Mouse (Mus musculus): Measurements from ENCODE around the gene Plppr3.
"Not testable (repeated sequence)": the region's sequence is repeated elsewhere in the genome, so short reads cannot be mapped to it uniquely, and the experiment has no call there.

The Plppr3 gene

DNA sequence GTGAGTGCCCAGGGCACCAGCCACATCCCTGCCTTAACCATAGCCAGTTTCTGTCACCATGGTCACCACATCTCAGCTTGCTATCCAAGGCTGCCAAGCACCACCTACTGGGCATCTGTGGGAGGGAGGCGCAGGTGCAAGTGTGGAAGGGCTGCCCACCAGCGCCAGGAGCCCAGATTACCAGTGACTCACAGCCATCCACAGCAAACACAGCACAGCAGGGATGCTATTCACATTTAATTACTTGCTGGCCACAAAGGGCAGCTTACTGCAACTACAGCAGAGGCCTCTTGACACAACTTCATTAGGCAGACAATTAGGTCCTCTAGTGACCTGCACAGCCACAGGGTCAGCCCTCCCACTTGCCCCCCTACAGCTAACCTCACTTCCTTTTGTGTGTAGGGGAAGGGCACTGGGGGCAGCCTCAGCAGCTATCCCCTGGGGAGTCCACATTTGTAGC is 26.5 kb upstream of the Plppr3 start:
- no peak for DNase-seq (ENCODE audit: low read depth, low spot score)

- DNase-seq (ENCODE audit: low read depth, low spot score): no peak
Observed at GRCm38 (mm10) chr10:79897316-79898245, 23.1 kb upstream of the Plppr3 start.

- DNase-seq (ENCODE audit: low read depth, low spot score): no peak
Observed at GRCm38 (mm10) chr10:79896814-79897213, 22.4 kb upstream of the Plppr3 start.

DNA sequence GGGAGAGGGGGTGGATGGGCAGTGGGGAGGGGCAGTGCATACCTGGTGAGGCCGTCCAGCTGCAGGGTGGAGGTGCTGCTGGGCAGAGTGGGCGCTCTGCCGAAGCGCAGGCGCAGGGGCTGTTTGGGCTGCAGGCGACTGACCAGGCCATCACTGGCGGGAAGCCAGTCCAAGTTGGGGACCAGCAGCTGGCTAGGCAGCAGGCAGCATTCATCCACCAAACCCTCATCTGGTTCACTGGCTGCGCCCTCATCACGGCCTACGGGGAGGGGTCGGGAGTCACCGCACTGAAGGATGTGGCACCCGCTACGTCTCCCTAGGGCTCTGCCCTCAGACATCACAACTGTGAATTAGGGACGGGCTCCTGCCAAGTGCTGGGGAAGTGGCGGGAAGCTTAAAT is 21.9 kb upstream of the Plppr3 start:
- DNase-seq (ENCODE audit: low read depth, low spot score): no peak

- peak; percentile 66 for DNase-seq (ENCODE audit: low read depth, low spot score)
Observed at GRCm38 (mm10) chr10:79892451-79893118, 18.2 kb upstream of the Plppr3 start.

- no peak for DNase-seq (ENCODE audit: low read depth, low spot score)
Observed at GRCm38 (mm10) chr10:79890670-79891069, 16.2 kb upstream of the Plppr3 start, which contains the start of gene Cfd. TSS of gene Cfd (plus strand) at chr10:79890853.

- no peak for DNase-seq (ENCODE audit: low read depth, low spot score)
Observed at GRCm38 (mm10) chr10:79889386-79889785, 15.0 kb upstream of the Plppr3 start.

DNA sequence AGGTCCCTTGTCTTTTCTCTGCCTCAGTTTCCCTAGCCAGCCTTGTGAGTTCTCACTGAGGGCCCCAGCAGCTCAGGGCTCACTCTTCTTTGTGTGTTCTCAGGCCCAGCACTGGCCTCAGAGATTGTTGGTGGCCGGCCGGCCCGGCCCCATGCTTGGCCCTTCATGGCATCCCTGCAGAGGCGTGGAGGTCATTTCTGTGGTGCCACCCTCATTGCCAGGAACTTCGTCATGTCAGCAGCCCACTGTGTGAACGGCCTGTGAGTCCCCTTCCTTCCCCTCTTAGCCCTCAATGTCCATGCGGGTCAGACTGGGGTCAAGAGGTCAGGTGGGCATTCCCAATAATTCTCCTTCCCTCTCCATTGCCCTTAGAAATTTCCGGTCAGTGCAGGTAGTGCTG is 12.2 kb upstream of the Plppr3 start:
- no peak for DNase-seq (ENCODE audit: low read depth, low spot score)

DNA sequence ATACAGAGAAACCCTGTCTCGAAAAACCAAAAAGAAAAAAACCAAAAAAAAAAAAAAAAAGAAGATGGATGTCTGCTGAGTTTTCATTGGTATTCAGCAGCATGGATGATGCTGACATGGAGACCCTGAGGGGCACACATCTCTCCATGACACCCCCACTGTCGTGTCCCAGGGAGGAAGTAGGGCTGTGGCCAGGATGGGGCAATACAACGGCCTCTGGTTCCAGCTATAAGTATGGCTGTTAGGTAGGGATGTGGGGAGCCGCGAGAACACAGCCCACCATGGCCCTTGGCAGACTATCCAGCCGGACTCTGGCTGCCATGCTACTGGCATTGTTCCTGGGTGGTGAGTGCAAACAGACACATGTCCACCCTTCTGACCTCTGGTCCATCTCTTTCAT is 11.6 kb upstream of the Plppr3 start, which contains the start of gene Elane:
Elane (plus strand) TSS at position 194 of the 400 bp plus-strand sequence.
- no peak for DNase-seq (ENCODE audit: low read depth, low spot score)

DNA sequence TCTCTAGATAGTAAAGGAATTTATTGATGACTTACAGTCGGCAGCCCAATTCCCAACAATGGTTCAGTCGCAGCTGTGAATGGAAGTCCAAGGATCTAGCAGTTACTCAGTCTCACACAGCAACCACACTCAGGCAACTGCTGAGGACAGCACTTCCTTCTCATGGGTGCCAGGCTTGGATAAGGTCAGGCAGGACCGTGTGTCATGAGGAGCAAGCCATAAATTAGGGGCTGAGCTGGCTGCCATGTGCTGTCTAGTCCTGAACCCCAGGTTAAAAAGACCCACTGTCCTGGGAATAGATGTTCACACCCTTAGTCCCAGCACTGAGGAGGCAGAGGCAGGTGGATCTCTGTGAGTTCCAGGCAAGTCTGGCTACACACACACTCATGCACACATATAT is 10.5 kb upstream of the Plppr3 start:
- not testable (repeated sequence) for DNase-seq (ENCODE audit: low read depth, low spot score)

DNA sequence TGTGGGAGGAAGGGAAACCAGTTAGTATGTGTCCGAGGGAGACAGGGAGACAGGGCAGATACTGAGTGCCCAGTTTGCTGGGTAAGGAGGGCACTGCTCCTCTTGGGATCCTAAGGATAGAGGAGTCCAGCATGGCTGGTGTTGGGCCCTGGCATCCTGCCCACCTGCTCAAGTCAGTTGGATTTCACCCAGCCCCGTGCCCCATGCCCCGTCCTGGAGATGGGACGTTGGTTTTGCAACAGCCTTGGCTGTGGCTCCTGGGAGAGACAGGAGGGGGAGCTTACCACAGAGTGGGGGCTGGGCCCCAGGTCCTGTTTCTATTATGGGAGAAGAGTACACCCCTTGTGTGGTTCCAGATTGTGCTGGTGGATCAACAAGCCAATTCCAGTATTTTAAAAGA is 10.0 kb upstream of the Plppr3 start:
- DNase-seq (ENCODE audit: low read depth, low spot score): no peak

- DNase-seq (ENCODE audit: low read depth, low spot score): peak; percentile 52
Observed at GRCm38 (mm10) chr10:79883297-79884084, 9.1 kb upstream of the Plppr3 start.

- DNase-seq (ENCODE audit: low read depth, low spot score): no peak
Observed at GRCm38 (mm10) chr10:79881981-79882380, 7.5 kb upstream of the Plppr3 start.

GRCm38 (mm10) chr10:79880721-79881120 is 6.3 kb upstream of the Plppr3 start:
- peak; percentile 49 for DNase-seq (ENCODE audit: low read depth, low spot score)

- no peak for DNase-seq (ENCODE audit: low read depth, low spot score)
Observed at GRCm38 (mm10) chr10:79879527-79879926, 5.1 kb upstream of the Plppr3 start.

DNA sequence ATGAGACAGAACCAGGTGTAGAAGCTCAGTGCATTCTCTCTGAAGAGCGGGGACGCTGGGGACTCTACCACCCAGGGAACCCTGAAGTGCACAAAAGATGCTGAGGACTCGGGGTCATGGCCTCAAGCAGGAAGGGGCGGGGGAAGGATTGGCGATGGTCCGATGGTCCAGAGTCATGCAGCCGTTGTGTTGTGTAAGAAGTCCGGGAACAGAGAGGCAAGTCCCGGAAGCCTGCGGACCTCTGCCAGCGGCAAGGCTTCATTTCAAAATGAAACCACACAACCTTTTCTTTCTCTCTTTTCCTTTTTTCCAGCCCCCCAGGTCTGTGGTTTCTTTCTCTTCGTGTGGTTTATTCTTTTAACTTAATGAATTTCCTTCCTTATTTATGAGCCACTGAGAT is 3.3 kb upstream of the Plppr3 start:
- no peak for DNase-seq (ENCODE audit: low read depth, low spot score)

- DNase-seq (ENCODE audit: low read depth, low spot score): no peak
Observed at GRCm38 (mm10) chr10:79877174-79877573, 2.7 kb upstream of the Plppr3 start.

- DNase-seq (ENCODE audit: low read depth, low spot score): no peak
Observed at GRCm38 (mm10) chr10:79873715-79874289, 632 bp downstream of the Plppr3 start.

GRCm38 (mm10) chr10:79873313-79873712 is 1.1 kb downstream of the Plppr3 start:
- DNase-seq (ENCODE audit: low read depth, low spot score): no peak

- DNase-seq (ENCODE audit: low read depth, low spot score): no peak
Observed at GRCm38 (mm10) chr10:79872862-79873261, 1.6 kb downstream of the Plppr3 start.

DNA sequence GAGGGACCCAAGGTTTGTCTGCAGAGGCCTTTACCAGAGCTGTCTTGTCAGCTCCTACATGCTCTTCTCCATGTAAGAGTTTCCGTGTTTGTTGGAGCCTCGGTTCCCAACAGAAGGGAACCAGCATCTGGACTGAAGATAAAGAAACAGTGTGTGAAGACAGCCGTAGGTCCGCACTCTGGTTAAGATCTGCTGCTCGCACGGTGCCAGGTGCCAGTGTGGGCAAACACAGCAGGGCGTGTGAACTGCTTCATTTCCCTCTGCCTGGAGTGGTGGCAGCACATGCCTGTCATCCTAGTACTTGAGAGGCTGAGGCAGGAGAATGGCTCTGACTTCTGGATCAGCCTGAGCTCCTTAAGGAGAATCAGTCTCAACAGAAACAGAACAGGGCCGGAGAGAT is 2.6 kb downstream of the Plppr3 start:
- no peak for DNase-seq (ENCODE audit: low read depth, low spot score)

Measured in WW6 (cell line).